Mouse (Mus musculus) myocyte (in vitro differentiated cells): ENCODE measurements at regions not wholly inside any gene's neighbourhood (a gene's known extent, or its start where the extent isn't known, plus 50 kb on each side); places are given as distances from the start of the nearest gene placed in this dataset.

Source experiments
- MAX ChIP-seq: IDR thresholded peaks from one replicate; pipeline ENCODE4 v1.6.1; 2011; ENCODE audit warnings: low read depth, mild to moderate bottlenecking, control low read depth
- MYOD1 ChIP-seq, 3 experiments: IDR thresholded peaks; one replicate each; pipeline ENCODE4 v1.6.1; 2011; ENCODE audit warnings: control low read depth in 2 of 3, low read depth in 2 of 3, mild to moderate bottlenecking in 2 of 3, moderate library complexity in 1 of 3; ENCODE audit not compliant: insufficient read length in 2 of 3, control insufficient read depth in 1 of 3
- MYOG ChIP-seq, 3 experiments: IDR thresholded peaks; one replicate each; pipeline ENCODE4 v1.6.1; 2011; ENCODE audit warnings: control low read depth in 2 of 3, low read depth in 2 of 3, mild to moderate bottlenecking in 2 of 3; ENCODE audit not compliant: insufficient read length in 2 of 3, control insufficient read depth in 1 of 3, insufficient read depth in 1 of 3
- POLR2A ChIP-seq: IDR thresholded peaks from one replicate; pipeline ENCODE4 v1.6.1; 2011; ENCODE audit warnings: low read depth, mild to moderate bottlenecking, control low read depth, moderate library complexity; ENCODE audit not compliant: insufficient read length
- POLR2AphosphoS2 ChIP-seq: IDR thresholded peaks from one replicate; pipeline ENCODE4 v1.6.1; 2011; ENCODE audit warnings: low read depth, control low read depth; ENCODE audit not compliant: insufficient read length
- SRF ChIP-seq: IDR thresholded peaks from one replicate; pipeline ENCODE4 v1.6.1; 2011; ENCODE audit warnings: low read depth; ENCODE audit not compliant: control insufficient read depth, insufficient read length
- TCF12 ChIP-seq: IDR thresholded peaks from one replicate; pipeline ENCODE4 v1.6.1; 2011; ENCODE audit warnings: mild to moderate bottlenecking, control low read depth; ENCODE audit not compliant: poor library complexity, insufficient read depth, severe bottlenecking
- TCF3 ChIP-seq: IDR thresholded peaks from one replicate; pipeline ENCODE4 v1.6.1; 2011; ENCODE audit warnings: low read depth, control low read depth; ENCODE audit not compliant: insufficient read length
- USF1 ChIP-seq: IDR thresholded peaks from one replicate; pipeline ENCODE4 v1.6.1; 2011; ENCODE audit warnings: low read depth, mild to moderate bottlenecking, control low read depth, moderate library complexity

GRCm38 (mm10) chr8:89217689-89218088 lies 173.7 kb upstream of the Sall1 start:
- TF ChIP-seq POLR2A = no peak
- TF ChIP-seq MYOD1 (IDR thresholded peaks at IDR 0.05; ENCODE audit: control insufficient read depth in 1 of 3, insufficient read length in 2 of 3, low read depth in 2 of 3) = no peak
- TF ChIP-seq POLR2AphosphoS2 = no peak
- no peak for TF ChIP-seq TCF3
- TF ChIP-seq USF1 = no peak
- no peak for TF ChIP-seq MYOG (IDR thresholded peaks at IDR 0.05; ENCODE audit: control insufficient read depth in 1 of 3, insufficient read depth in 1 of 3, insufficient read length in 2 of 3, low read depth in 2 of 3)
- no peak for TF ChIP-seq MAX
- TF ChIP-seq SRF = no peak
- TF ChIP-seq TCF12 = no peak
